Mouse (Mus musculus): ENCODE data around the gene Tango6. TPM values are rescaled to one million over a fixed set of nuclear protein-coding genes. Genes with fewer than 3 reads are reported as not detected.

Tango6 gene
- polyA plus RNA-seq, 1 experiment, result 2.2 TPM

GRCm38 (mm10) chr8:106769147-106769805, 86.4 kb downstream of the Tango6 start:
- TF ChIP-seq GATA1 (IDR thresholded peaks at IDR 0.05; ENCODE audit: low read length), result no peak

- TF ChIP-seq GATA1 (IDR thresholded peaks at IDR 0.05; ENCODE audit: low read length), result no peak
Observed at GRCm38 (mm10) chr8:106770596-106771179, 87.8 kb downstream of the Tango6 start.

- no peak for TF ChIP-seq GATA1 (IDR thresholded peaks at IDR 0.05; ENCODE audit: low read length)
Observed at GRCm38 (mm10) chr8:106772094-106772493, 89.2 kb downstream of the Tango6 start.

- no peak for TF ChIP-seq GATA1 (IDR thresholded peaks at IDR 0.05; ENCODE audit: low read length)
Observed at GRCm38 (mm10) chr8:106772501-106772900, 89.6 kb downstream of the Tango6 start.

GRCm38 (mm10) chr8:106774567-106775320, 91.9 kb downstream of the Tango6 start:
- TF ChIP-seq GATA1 (IDR thresholded peaks at IDR 0.05; ENCODE audit: low read length), result no peak

GRCm38 (mm10) chr8:106789623-106790022, 106.8 kb downstream of the Tango6 start:
- TF ChIP-seq GATA1 (IDR thresholded peaks at IDR 0.05; ENCODE audit: low read length), result no peak

GRCm38 (mm10) chr8:106794820-106795219, 112.0 kb downstream of the Tango6 start:
- TF ChIP-seq GATA1 (IDR thresholded peaks at IDR 0.05; ENCODE audit: low read length), result no peak

GRCm38 (mm10) chr8:106799821-106800220, 117.0 kb downstream of the Tango6 start:
- TF ChIP-seq GATA1 (IDR thresholded peaks at IDR 0.05; ENCODE audit: low read length), result no peak

- no peak for TF ChIP-seq GATA1 (IDR thresholded peaks at IDR 0.05; ENCODE audit: low read length)
Observed at GRCm38 (mm10) chr8:106801261-106801660, 118.4 kb downstream of the Tango6 start.

GRCm38 (mm10) chr8:106805859-106806258, 123.0 kb downstream of the Tango6 start:
- TF ChIP-seq GATA1 (IDR thresholded peaks at IDR 0.05; ENCODE audit: low read length), result no peak

- no peak for TF ChIP-seq GATA1 (IDR thresholded peaks at IDR 0.05; ENCODE audit: low read length)
Observed at GRCm38 (mm10) chr8:106807461-106807860, 124.6 kb downstream of the Tango6 start.

GRCm38 (mm10) chr8:106809726-106810125, 126.9 kb downstream of the Tango6 start:
- no peak for TF ChIP-seq GATA1 (IDR thresholded peaks at IDR 0.05; ENCODE audit: low read length)

- TF ChIP-seq GATA1 (IDR thresholded peaks at IDR 0.05; ENCODE audit: low read length), result no peak
Observed at GRCm38 (mm10) chr8:106810406-106810805, 127.5 kb downstream of the Tango6 start.

- TF ChIP-seq GATA1 (IDR thresholded peaks at IDR 0.05; ENCODE audit: low read length), result no peak
Observed at GRCm38 (mm10) chr8:106812560-106812959, 129.7 kb downstream of the Tango6 start.

- TF ChIP-seq GATA1 (IDR thresholded peaks at IDR 0.05; ENCODE audit: low read length), result no peak
Observed at GRCm38 (mm10) chr8:106816431-106817170, 133.7 kb downstream of the Tango6 start.

- no peak for TF ChIP-seq GATA1 (IDR thresholded peaks at IDR 0.05; ENCODE audit: low read length)
Observed at GRCm38 (mm10) chr8:106817171-106817545, 134.3 kb downstream of the Tango6 start.
